Mouse (Mus musculus) WW6 (cell line): ENCODE data around the gene Birc2.

Source experiments
- DNase-seq: peaks from one replicate; pipeline ENCODE4 v3.0.0-alpha.2; 2013; ENCODE audit warnings: low read depth, low spot score

The Birc2 gene

DNA sequence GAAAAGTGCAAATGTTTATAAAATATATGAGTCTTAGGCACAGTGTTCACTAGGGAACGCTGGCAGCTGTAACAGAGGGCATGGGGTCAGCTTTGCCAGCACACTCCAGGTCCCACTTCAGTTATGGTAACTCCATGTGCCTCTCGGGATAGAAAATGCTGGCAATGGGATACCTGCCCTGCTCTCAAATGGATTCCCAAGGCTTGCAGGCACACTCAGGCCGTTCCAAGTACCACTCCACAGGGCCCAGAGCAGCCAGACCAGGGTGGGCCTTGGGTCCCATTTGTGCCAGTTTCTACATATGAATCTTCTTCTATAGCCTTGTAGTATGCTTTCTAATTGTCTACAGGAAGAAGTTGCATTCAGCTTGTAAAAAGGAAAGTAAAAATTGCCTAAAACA lies 51.5 kb downstream of the Birc2 start:
- no peak for DNase-seq

DNA sequence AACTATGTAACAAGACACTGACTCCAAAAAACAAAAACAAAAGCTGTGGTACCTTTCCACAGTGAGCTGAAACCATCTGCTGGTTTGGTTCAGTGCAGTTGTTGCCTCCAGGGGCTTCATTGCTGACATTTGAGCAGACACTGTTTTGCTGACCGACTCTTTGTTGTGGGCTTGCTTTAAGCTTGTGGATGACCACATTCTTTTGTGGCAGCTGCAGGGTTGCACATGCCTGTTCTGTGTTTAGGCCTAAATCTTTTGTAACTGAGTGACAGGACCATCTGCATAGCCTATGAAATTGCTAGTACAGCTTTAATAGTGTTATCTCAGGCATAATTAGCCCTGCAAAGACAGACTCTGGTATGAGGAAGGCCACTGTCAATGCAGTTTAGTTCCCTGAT lies 52.2 kb downstream of the Birc2 start:
- no peak for DNase-seq

DNA sequence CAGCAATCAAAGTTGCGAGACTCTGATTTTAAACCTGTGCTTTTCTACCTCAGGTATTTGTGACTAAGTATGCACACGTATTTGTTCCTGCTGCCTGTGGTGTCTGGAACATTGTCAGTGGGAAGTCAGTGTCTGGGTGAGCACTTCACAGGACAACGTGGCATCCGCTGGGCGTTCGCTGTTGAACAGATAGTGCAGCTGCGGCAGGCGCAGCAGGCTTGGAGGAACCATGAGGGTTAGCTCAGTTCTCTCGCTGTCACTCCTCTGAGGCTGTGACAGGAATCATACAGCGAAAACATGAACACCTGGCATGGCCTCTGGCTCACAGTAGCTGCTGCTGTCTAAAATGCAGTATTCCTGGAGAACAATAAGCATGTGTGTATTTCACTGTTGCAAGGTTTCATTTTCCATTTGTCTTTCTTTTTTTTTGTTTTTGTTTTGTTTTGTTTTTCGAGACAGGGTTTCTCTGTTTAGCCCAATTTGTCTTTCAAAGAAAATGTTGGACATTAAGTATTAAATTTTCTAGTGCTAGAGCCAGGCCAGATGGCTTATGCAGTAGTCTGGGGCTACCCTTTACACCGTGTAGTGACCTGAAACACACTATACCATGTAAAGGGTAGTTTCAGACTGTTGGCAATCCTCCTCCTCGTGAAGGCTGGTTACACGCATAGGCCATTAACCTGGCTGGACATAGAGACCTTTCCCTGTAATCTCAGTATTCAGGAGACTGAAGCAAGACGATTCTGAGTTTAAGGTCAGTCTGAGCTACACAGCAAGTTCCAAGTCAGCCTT lies 52.8 kb downstream of the Birc2 start:
- DNase-seq, result no peak

DNA sequence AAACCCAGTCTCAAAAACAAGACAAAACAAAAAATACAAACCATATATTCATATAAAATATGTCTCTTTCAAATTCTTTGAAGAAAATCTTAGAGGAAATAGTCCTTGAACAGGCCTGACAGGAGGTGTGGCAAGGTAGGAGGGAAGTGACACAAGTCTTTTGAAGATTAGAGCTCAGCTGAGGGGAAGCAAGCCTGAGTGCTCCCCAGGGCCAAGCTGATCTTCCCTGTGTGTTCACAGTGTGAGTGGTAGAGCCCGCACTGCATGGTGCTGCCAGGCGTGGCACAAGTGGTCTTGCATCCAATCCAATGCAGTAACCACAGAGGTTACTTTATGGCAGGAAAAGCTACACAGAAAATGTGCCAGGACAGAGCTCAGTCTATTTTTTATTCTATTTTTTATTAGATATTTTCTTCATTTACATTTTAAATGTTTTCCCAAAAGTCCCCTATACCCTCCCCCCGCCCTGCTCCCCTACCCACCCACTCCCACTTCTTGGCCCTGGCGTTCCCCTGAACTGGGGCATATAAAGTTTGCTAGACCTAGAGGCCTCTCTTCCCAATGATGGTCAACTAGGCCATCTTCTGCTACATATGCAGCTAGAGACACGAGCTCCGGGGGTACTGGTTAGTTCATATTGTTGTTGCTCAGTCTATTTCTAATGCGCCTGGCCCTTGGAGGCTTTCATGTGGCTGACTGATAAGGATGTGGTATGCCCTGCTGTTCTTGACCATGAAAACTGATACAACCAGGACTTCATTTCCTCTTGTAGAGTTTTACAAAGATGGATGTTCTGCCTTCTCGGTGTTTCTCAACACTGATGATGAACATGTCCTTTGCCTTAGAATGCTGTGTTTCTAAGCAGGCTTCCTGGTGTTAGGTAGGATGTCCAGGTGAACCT lies 56.4 kb downstream of the Birc2 start:
- DNase-seq, result no peak

DNA sequence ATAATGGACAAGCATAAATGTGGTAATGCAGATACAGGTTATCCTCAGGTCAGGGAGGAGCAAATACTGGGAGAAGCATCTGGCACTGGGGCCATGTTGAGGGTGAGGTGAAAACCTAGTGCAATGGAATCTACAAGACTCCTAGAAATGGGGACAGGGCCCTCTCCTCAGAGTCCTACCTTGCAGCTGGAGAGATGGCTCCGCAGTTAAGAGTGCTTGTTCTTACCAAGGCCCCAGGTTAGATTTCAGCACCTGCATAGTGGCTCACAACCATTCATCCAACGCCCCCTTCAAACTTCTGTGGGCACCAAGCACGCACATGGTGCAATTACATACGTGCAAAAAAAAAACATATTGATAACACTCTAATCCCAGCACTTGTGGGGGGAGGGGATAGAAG lies 57.1 kb downstream of the Birc2 start:
- DNase-seq, result no peak

DNA sequence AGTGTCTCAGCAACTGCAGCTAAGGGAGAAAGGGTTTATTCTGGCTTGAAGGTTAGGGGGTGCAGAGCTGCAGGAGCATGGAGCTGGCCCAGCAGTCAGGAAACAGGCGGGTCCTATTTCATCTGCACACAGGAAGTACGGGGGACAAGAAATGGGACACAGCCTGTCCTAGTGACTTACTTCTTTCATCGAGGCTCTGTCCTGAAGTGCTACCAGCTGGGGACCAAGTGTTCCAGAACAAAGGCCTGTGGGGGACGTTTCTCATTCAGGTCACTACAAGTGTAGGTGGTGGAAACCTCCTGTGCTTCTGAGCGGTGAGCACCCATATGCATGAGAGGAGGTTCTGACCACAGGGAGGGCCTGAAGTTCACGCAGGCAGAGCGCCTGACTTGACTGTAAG lies 58.1 kb downstream of the Birc2 start:
- DNase-seq, result no peak

DNA sequence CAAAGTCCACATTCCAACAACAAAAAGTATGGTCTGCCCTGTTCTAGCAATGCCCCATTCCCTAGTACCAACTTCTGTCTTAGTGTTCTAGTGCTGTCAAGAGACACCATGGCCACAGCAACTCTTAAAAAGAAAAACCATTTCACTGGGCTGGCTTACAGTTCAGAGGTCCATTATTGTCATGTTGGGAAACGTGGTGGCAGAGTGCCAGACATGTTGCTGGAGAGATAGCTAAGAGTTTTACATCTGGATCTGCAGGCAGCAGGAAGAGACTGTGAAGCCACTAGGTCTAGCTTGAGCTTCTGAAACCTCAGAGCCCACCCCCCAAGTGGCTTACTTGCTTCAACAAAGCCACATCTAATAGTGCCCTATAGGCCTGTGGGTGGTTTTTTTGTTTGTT lies 59.2 kb downstream of the Birc2 start:
- DNase-seq, result no peak

DNA sequence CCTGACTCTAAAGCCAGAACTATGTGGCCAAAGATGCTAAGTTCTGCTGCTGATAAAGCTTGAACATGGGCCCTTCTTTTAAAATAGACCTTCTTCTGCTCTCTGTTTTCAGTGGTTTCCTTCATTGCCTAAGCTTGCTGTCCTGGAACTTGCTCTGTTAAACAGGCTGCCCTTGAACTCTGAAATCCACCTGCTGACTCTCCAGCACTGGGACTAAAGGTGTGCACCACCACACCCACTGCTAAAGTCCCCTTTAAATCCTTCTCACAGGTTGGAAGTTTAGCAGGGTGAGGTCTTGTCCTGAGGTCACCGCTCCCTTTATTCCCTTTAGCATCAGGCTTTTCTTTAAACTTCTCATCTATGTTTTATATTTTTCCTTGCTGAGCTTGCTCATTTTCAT lies 59.9 kb downstream of the Birc2 start:
- no peak for DNase-seq

DNA sequence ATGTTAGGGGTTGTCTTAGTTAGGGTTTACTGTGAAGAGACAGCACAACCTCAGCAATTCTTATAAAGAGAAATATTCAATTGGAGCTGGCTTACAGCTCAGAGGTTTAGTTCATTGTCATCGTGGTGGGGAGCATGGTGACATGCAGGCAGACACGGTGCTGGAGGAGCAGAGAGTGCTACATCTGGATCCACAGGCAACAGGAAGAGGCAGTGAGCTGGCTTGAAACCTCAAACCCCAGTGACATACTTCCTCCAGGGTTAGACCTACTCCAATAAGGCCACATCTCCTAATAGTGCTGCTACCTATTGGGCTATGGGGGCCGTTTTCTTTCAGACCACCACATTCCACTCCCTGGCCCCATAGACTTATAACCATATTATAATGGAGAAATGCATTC lies 60.9 kb downstream of the Birc2 start:
- no peak for DNase-seq

DNA sequence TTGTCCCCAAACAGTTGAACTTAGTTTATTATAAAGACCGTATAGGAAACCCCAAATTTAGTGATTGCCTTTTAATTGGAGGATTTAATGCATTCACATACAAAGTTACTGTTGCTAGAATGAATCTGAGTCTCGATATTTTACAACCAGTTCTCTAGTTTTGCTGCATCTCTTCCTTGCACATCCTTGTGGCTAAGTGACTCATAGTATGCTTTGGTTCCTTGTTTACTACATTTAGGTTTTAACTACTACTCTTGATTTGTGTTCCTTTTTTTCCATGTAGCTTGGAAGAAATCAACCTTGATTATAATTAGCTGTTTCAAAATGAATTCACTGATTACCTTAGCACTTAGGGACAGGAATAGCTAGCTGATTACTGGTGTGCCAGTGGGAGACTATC lies 61.9 kb downstream of the Birc2 start:
- DNase-seq, result no peak

DNA sequence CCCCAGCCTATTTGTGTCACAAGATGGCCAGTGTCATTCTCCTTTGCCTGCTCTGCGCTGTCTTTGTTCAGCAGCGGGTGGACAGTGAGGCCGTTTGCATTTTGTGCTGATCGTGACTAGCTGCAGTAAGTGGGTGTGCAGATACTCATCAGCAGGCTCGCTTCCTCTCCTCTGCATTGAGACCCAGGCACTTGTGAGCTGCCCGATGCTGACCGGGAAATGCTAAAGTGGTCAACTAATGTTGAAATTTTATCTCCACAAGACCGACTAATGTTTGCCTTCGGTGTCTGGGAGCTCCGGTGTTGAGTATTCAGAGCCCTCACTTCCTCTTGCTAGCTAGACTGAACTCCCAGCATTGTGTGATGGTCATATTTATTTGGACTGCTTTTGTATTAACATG lies 62.3 kb downstream of the Birc2 start:
- no peak for DNase-seq

DNA sequence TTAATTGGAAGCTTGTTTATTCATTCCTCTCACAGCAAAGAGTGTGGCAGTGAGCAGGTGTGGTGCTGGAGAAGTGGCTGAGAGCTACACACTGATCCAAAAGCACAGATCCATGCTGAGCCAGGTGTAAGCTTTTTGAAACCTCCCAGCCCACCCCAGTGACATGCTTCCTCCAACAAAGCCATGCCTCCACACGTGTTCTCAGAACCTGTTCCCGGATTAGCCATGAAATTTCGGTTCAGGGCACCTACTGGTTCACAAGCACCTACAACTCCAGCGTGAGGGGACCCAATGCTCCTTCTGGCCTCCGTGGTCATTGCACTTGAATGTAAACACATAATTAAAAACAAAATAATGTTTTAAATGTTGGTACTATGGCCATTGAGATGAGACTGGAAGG lies 63.2 kb downstream of the Birc2 start:
- no peak for DNase-seq

DNA sequence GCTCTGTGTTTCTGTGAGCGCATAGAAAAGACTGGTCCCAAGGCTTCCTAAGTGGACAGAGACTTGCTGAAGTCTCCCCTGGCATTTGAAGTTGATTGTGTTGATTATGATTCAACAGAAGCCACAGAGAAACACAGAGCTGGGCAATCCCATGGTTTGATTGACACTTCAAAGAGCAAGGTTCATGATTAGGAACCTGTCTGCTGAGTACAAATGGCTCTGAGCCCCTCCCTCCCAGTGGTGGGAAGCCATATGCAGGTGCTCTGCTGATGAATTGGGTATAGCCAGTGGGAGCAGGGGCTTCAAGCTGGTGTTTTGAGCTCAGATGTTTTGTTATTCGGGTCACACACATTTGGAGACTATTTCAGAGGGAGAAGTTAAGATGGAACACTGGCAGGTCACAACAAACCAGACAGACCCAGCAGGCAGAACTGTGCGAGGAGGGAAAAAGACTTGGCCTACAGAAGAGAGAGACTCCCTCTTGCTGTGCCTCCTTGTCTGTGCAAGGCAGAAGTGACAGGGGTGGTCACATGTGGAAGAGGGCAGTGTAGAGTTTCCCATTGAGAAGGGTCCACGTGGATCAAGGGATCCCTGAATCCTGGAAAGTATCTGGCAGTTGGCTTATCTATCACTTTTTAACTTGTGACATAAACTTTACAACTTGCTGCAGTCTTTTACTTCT lies 64.0 kb downstream of the Birc2 start:
- DNase-seq, result no peak

DNA sequence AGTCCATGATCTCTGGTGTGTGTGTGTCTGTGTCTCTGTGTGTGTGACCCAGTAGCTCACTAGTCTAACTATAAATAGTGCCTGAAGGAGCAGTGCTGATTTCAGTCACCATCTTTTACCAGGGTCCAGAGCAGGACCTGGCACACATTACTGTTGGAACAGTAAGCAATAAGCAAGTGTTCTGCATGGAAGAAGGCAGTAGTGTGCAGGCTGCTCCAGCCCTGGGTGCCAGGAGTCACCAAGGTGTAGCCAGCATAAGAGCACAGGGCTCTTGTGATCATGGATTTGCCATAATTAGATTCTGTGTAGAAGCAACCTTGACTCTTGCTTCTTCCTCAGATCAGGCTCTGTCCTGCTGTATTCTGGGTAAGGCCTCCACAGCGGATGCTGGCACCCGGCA lies 64.5 kb downstream of the Birc2 start:
- DNase-seq, result no peak

DNA sequence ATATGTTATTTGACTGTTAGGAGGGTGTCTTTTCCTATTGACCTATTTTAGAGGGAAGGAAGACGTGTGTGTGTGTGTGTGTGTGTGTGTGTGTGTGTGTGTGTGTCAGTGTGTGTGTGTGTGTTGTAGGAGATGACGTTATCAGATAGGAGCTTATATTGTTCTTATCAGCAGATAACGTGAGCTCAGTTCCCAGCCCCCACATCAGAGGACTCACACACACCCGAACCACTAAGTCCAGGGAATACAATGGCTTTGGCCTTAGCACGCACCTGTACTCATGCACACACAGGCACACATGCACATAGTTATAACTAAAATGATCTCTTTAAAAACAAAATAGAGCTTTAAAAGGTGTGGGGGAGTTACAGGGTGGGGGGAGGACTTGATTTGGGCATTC lies 67.4 kb downstream of the Birc2 start:
- DNase-seq, result no peak

DNA sequence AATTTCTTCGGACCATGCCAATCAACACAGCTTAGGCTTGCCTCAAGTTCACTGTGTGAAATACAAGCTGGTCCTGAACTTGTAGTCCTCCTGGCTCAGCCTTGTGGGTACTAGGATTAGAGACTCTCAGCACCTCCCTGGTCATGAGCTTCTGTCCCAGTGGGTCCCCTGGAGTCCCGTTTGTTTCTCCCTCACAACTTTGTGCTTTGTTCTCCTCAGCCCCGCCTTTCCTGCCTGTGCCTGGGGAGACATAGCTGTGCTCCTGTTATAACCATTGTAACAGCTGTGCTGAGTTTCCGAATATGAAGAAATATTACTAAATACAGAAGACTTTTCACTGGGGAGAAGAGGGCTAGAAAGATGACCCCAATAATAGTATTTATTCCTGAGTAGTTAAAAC lies 67.8 kb downstream of the Birc2 start:
- no peak for DNase-seq
